Mouse (Mus musculus): ENCODE measurements at regions not wholly inside any gene's neighbourhood (a gene's known extent, or its start where the extent isn't known, plus 50 kb on each side); places are given as distances from the start of the nearest gene placed in this dataset.

- no peak for DNase-seq (ENCODE audit: low spot score in 2 of 2)
Observed at GRCm38 (mm10) chr11:31746939-31747338, 75.3 kb upstream of the Bod1 start.

GRCm38 (mm10) chr11:31748275-31748815, 76.7 kb upstream of the Bod1 start:
- DNase-seq (ENCODE audit: low spot score in 2 of 2) = no peak

- DNase-seq (ENCODE audit: low spot score in 2 of 2) = no peak
Observed at GRCm38 (mm10) chr11:31751274-31751673, 79.6 kb upstream of the Bod1 start.

GRCm38 (mm10) chr11:31753211-31753610, 81.5 kb upstream of the Bod1 start:
- no peak for DNase-seq (ENCODE audit: low spot score in 2 of 2)

- DNase-seq (ENCODE audit: low spot score in 2 of 2) = no peak
Observed at GRCm38 (mm10) chr11:31753711-31754161, 82.1 kb upstream of the Bod1 start.

GRCm38 (mm10) chr11:31754416-31754815, 82.7 kb upstream of the Bod1 start:
- DNase-seq (ENCODE audit: low spot score in 2 of 2) = no peak

GRCm38 (mm10) chr11:31755858-31756257, 84.2 kb upstream of the Bod1 start:
- DNase-seq (ENCODE audit: low spot score in 2 of 2) = no peak

- DNase-seq (ENCODE audit: low spot score in 2 of 2) = peak in 1 of 2 experiments; percentile 45
Observed at GRCm38 (mm10) chr11:31756355-31757145, 84.9 kb upstream of the Bod1 start.

GRCm38 (mm10) chr11:31759868-31760765, 88.4 kb upstream of the Bod1 start:
- peak; percentile 55 to 65 for DNase-seq (ENCODE audit: low spot score in 2 of 2)

GRCm38 (mm10) chr11:31763856-31764255, 92.2 kb upstream of the Bod1 start:
- no peak for DNase-seq (ENCODE audit: low spot score in 2 of 2)

- no peak for DNase-seq (ENCODE audit: low spot score in 2 of 2)
Observed at GRCm38 (mm10) chr11:31766296-31766695, 94.6 kb upstream of the Bod1 start.

GRCm38 (mm10) chr11:31767727-31768495, 96.2 kb upstream of the Bod1 start:
- peak; percentile 46 to 66 for DNase-seq (ENCODE audit: low spot score in 2 of 2)

- DNase-seq (ENCODE audit: low spot score in 2 of 2) = peak; percentile 48 to 54
Observed at GRCm38 (mm10) chr11:31769804-31770654, 98.3 kb upstream of the Bod1 start.

- DNase-seq (ENCODE audit: low spot score in 2 of 2) = peak; percentile 64 to 70
Observed at GRCm38 (mm10) chr11:31770881-31771280, 99.2 kb upstream of the Bod1 start.

GRCm38 (mm10) chr11:31771491-31772439, 100.1 kb upstream of the Bod1 start:
- no peak for DNase-seq (ENCODE audit: low spot score in 2 of 2)

- DNase-seq (ENCODE audit: low spot score in 2 of 2) = no peak
Observed at GRCm38 (mm10) chr11:31777531-31777930, 94.5 kb upstream of the Cpeb4 start.

GRCm38 (mm10) chr11:31778766-31779165, 93.2 kb upstream of the Cpeb4 start:
- no peak for DNase-seq (ENCODE audit: low spot score in 2 of 2)

GRCm38 (mm10) chr11:31779267-31779666, 92.7 kb upstream of the Cpeb4 start:
- no peak for DNase-seq (ENCODE audit: low spot score in 2 of 2)

- DNase-seq (ENCODE audit: low spot score in 2 of 2) = no peak
Observed at GRCm38 (mm10) chr11:31780969-31781368, 91.0 kb upstream of the Cpeb4 start.

Data from layer of hippocampus, postnatal 14 days (tissue).